Mouse (Mus musculus) brain, adult 10 weeks (tissue): ENCODE results near the gene Ctps. TPM values are rescaled to one million over a fixed set of nuclear protein-coding genes. Genes with fewer than 3 reads are reported as not detected.

ENCODE experiments used
- polyA plus RNA-seq: library from polyadenylated mRNA; stranded (reverse); fragments of 350-450 nt; fragmentation: Illumina TruSeq; extraction: RNeasy Lipid Tissue Mini Kit (QIAGEN cat#74804); gene quantifications from one replicate; pipeline ENCODE4 v1.2.3, GENCODE M21; 2015; ENCODE audit warnings: low read depth, low replicate concordance

Ctps gene
- 38.9 TPM for polyA plus RNA-seq

GRCm38 (mm10) chr4:120569486-120570437 lies at the start of gene Ctps:
Gene Ctps (minus strand): TSS chr4:120570276.

DNA sequence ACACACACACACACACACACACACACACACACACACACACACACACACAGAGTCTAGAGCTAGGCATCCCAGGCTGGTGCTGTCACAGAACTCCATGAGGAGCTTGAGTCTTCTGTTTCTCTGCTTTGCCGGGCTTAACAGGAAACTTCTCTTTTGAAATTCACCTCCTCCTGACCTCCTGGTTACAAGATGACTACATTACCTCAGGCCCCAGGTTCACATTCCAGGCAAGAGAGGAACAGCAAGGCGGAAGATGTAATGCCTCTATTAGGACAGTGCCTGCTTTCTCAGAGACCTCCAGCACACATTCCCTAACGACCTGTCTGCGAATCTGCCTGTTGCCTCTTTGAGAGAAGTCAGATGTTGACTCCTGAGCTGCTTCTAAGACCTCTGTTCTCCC lies 18.4 kb upstream of the Ctps start, which contains the start of gene Gm8439:
Gene Gm8439 (plus strand): TSS at position 301 of the 400 bp plus-strand sequence.

DNA sequence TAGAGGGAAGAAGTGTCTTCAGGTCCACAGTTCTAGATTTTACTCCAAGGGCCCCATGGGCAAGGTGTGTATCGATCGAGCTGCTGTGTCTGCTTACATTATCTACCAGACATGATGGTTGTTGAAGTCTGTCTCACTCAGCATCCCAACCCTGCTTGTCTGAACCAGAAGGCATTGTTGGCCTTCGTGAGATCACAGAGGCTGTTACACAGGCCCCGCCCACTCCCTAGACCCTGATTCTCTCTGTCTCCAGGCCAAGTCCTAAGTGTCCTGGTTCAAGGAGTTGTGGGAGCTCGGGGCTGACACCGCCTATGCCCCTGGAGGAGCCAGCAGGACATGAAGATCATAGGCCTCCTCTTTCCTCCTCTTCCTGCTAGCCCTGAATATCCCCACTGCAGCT lies 38.1 kb downstream of the Ctps start, which contains the start of gene Slfnl1:
Gene Slfnl1 (plus strand): TSS at position 246 of the 400 bp plus-strand sequence.

Other genes starting within 250 kb of the Ctps start
- gene Scmh1, start 165.0 kb downstream of the Ctps start, polyA plus RNA-seq: 46.3 TPM
- not detected for gene Slfnl1, start 38.0 kb downstream of the Ctps start, polyA plus RNA-seq
- not detected for gene Gm8439, start 18.5 kb upstream of the Ctps start, polyA plus RNA-seq
- gene Cited4, start 96.3 kb upstream of the Ctps start, polyA plus RNA-seq: 9.3 TPM
- gene Kcnq4, start 178.3 kb upstream of the Ctps start, polyA plus RNA-seq: 5.5 TPM